Mouse (Mus musculus) embryo, embryonic 11 days (tissue): ENCODE results near the gene Ublcp1.

Source experiments
- DNase-seq: peaks from one replicate; pipeline ENCODE4 v3.0.0-alpha.2; 2015

Ublcp1 gene

DNA sequence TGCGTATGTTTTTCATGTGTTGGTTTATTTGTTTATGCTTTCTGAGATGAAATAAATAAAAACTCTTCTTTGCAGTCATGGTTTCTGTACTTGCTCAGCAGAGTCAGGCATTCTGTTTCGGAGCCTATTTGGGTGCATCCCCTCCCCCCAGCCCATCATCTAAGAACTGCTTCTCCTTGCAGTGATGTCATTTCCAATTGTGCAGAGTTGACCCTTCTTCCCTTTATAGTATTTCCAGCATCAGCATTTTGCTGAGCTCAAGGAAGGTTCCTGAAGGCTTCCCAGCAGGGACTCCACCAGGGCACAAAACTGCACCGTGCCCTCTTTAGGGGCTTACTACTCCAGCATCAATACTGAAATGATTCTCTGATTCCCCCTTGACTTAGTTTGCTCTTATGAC, 55.7 kb downstream of the Ublcp1 start:
- DNase-seq, result no peak

- no peak for DNase-seq
Measured at GRCm38 (mm10) chr11:44413371-44413770, 56.9 kb downstream of the Ublcp1 start.

DNA sequence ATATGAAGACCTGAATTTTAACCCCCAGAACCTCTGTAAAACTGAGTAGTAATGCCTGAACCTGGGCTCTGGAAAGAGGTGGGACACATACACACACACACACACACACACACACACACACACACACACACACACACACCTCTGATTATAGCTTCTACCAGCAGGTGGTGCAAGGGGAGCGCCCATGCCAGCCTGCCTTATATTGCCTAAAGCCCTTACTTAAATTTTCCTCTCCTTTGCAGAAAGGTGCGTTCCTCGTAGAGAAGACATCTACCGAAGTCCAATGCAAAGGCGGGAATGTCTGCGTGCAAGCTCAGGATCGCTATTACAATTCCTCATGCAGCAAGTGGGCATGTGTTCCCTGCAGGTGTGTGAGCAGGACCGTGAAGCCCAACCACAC, 58.0 kb downstream of the Ublcp1 start:
- no peak for DNase-seq

- DNase-seq, result no peak
Measured at GRCm38 (mm10) chr11:44410413-44410812, 59.9 kb downstream of the Ublcp1 start.

DNA sequence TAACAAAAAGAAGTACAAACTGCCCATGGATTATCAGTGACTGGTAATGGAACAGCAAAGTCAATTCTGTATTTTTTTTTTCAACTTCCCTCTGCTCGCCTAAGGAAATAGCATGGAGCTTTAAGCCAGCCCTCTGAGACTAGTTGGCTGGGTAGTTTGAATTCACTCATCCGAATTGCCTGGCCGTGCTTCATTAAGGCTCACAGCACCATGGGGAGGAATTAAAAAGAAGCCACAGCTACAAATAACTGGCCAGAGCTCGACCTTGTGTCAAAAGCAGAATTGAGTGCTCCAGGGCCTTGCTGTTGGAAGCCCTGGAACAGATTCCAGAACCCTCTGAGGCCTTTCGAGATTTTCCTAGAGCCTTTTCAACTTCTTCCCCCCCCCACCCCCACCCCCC, 61.7 kb downstream of the Ublcp1 start:
- no peak for DNase-seq

- DNase-seq, result no peak
Measured at GRCm38 (mm10) chr11:44406457-44406856, 63.8 kb downstream of the Ublcp1 start.

DNA sequence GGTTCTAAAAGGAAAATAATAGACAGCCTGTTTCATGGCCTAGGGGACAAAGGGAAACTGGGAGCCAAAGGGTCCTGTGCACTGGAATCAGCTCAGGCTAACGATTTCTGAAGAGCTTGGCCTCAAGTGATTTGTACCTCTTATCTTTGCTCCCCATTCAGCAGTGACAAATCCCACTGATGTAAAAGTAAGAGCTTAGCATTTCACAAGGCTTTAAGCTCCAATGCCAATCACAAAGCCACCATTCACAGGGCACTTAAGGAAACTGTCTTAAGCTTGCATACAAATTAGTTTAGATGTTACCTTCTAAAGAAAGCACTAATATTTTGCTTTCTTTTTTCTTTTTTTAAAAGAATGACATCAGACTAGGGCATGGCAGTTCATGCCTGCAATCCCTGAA, 64.3 kb downstream of the Ublcp1 start:
- DNase-seq, result no peak

DNA sequence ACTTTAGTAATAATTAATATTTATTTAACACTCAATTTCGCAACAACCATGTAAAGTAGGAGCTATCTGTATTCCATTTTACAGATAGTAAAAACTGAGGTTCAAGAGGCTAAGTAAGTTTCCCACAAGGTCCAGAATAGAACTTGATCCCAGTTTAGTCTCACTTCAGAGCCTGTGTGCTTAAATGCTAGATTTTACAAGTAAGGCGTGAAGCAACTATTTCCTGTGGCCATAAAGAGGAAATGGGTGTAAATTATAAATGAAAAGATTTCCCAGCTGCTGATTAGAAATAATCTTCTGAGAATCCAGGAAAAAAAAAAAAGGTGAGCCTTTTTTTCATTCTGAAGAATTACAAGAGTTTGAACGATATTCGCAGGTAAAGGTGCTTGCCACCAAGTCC, 65.2 kb downstream of the Ublcp1 start:
- DNase-seq, result no peak
